Mouse (Mus musculus) neutrophil, adult 5-6 weeks (primary cell): ENCODE results near the gene Lingo1. TPM values are rescaled to one million over a fixed set of nuclear protein-coding genes. Genes with fewer than 3 reads are reported as not detected.

Experiments used
- ATAC-seq: fragments of 151-379, 151-347 bp; 2 replicates; pipeline ENCODE4 v1.8.0; 2017; ENCODE audit warnings: mild to moderate bottlenecking, moderate TSS enrichment; ENCODE audit not compliant: insufficient number of reproducible peaks, poor library complexity, low FRiP score, severe bottlenecking; ENCODE audit errors: extremely low read depth
- total RNA-seq: library from RNA; stranded (forward); fragments of 200-1000 nt; gene quantifications from 2 replicates; pipeline ENCODE4 v1.2.3, GENCODE M21; 2017

Gene Lingo1
- total RNA-seq, 1 experiment from 2014 or later: not detected

- ATAC-seq: no peak
These were observed 212.9 kb downstream of the Lingo1 start for GRCm38 (mm10) chr9:56583139-56584042.

- ATAC-seq: no peak
These were observed 213.6 kb downstream of the Lingo1 start for GRCm38 (mm10) chr9:56582628-56583027.

GRCm38 (mm10) chr9:56581700-56582099 lies 214.6 kb downstream of the Lingo1 start:
- no peak for ATAC-seq

GRCm38 (mm10) chr9:56581016-56581415 lies 215.3 kb downstream of the Lingo1 start:
- ATAC-seq: no peak

- no peak for ATAC-seq
These were observed 216.2 kb downstream of the Lingo1 start for GRCm38 (mm10) chr9:56580101-56580500.

GRCm38 (mm10) chr9:56577405-56577804 lies 218.9 kb downstream of the Lingo1 start:
- no peak for ATAC-seq

- no peak for ATAC-seq
These were observed 223.5 kb downstream of the Lingo1 start for GRCm38 (mm10) chr9:56572534-56573479.

Other genes starting within 250 kb of the Lingo1 start
- not detected in 2 replicates for gene Odf3l1, start 68.2 kb upstream of the Lingo1 start, total RNA-seq
- not detected in 2 replicates for gene Cspg4, start 68.6 kb upstream of the Lingo1 start, total RNA-seq
- gene Snx33, start 131.9 kb upstream of the Lingo1 start, total RNA-seq: 8.6 and 9.2 TPM in 2 replicates
- gene Imp3, start 141.0 kb upstream of the Lingo1 start, total RNA-seq: 31.1 and 36.7 TPM in 2 replicates
- 5.2 and 5.6 TPM in 2 replicates for gene Snupn, start 154.4 kb upstream of the Lingo1 start, total RNA-seq
- 9.0 and 10.8 TPM in 2 replicates for gene Ptpn9, start 198.5 kb upstream of the Lingo1 start, total RNA-seq